Mouse (Mus musculus): ENCODE results near the gene Gm11639. TPM values are rescaled to one million over a fixed set of nuclear protein-coding genes. Genes with fewer than 3 reads are reported as not detected.

The Gm11639 gene
- polyA plus RNA-seq, 1 experiment from 2014 or later, result 0.01 TPM

- Histone ChIP-seq H3K27ac (peak overlapping the region; percentile 52; the same call in 1 of the 2 replicates), H3K36me3 (peaks cover 10% of the 10 kb centered on the region), H3K4me1 (peaks cover 16% of the 10 kb centered on the region), H3K27me3 (ENCODE audit: insufficient read depth, poor library complexity, severe bottlenecking) (no peaks in the 10 kb centered on the region), H3K9me3 (peaks cover 6% of the 10 kb centered on the region; the same call in 1 of the 2 replicates), H3K4me3 (no peak overlapping the region)
- WGBS, result 70% methylated on average over 5 of the region's 5 CpGs
- DNase-seq (ENCODE audit: low spot score), result peak; percentile 85
Measured at GRCm38 (mm10) chr11:104661106-104661505, 24.4 kb upstream of the Gm11639 start.

- Histone ChIP-seq H3K4me1 (peaks cover 11% of the 10 kb centered on the region), H3K27ac (peak overlapping the region; percentile 52; the same call in 1 of the 2 replicates), H3K9me3 (peaks cover 6% of the 10 kb centered on the region; the same call in 1 of the 2 replicates), H3K27me3 (ENCODE audit: insufficient read depth, poor library complexity, severe bottlenecking) (no peaks in the 10 kb centered on the region), H3K36me3 (peaks cover 10% of the 10 kb centered on the region), H3K4me3 (no peak overlapping the region)
- 70% methylated on average over 20 of the region's 20 CpGs for WGBS
- peak; percentile 76 for DNase-seq (ENCODE audit: low spot score)
Measured at GRCm38 (mm10) chr11:104661531-104662205, 23.8 kb upstream of the Gm11639 start.

- no peak for DNase-seq (ENCODE audit: low spot score)
- H3K4me1 ChIP-seq, result peaks cover 6% of the 10 kb centered on the region
- H3K27ac ChIP-seq, result peak overlapping the region; percentile 52; the same call in 1 of the 2 replicates
- H3K4me3 ChIP-seq, result no peak overlapping the region
- H3K36me3 ChIP-seq, result peaks cover 10% of the 10 kb centered on the region
- WGBS, result 82% methylated on average over 11 of the region's 11 CpGs
- no peaks in the 10 kb centered on the region for H3K27me3 ChIP-seq (ENCODE audit: insufficient read depth, poor library complexity, severe bottlenecking)
- peaks cover 6% of the 10 kb centered on the region; the same call in 1 of the 2 replicates for H3K9me3 ChIP-seq
Measured at GRCm38 (mm10) chr11:104662573-104662972, 22.9 kb upstream of the Gm11639 start.

GRCm38 (mm10) chr11:104663241-104663877 is 22.1 kb upstream of the Gm11639 start:
- WGBS, result 75% methylated on average over 6 of the region's 6 CpGs
- Histone ChIP-seq H3K27me3 (ENCODE audit: insufficient read depth, poor library complexity, severe bottlenecking) (no peaks in the 10 kb centered on the region), H3K9me3 (peaks cover 6% of the 10 kb centered on the region; the same call in 1 of the 2 replicates), H3K4me3 (no peak overlapping the region), H3K4me1 (peaks cover 6% of the 10 kb centered on the region), H3K36me3 (peaks cover 10% of the 10 kb centered on the region), H3K27ac (no peak overlapping the region)
- no peak for DNase-seq (ENCODE audit: low spot score)

- Histone ChIP-seq H3K36me3 (peaks cover 10% of the 10 kb centered on the region), H3K4me3 (no peak overlapping the region), H3K4me1 (peaks cover 6% of the 10 kb centered on the region), H3K27me3 (ENCODE audit: insufficient read depth, poor library complexity, severe bottlenecking) (no peaks in the 10 kb centered on the region), H3K27ac (no peak overlapping the region), H3K9me3 (peaks cover 6% of the 10 kb centered on the region; the same call in 1 of the 2 replicates)
- 67% methylated on average over 3 of the region's 3 CpGs for WGBS
- peak; percentile 68 for DNase-seq (ENCODE audit: low spot score)
Measured at GRCm38 (mm10) chr11:104663878-104664261, 21.6 kb upstream of the Gm11639 start.

GRCm38 (mm10) chr11:104664441-104664840 is 21.1 kb upstream of the Gm11639 start:
- Histone ChIP-seq H3K4me1 (peaks cover 6% of the 10 kb centered on the region), H3K27me3 (ENCODE audit: insufficient read depth, poor library complexity, severe bottlenecking) (no peaks in the 10 kb centered on the region), H3K9me3 (peaks cover 6% of the 10 kb centered on the region; the same call in 1 of the 2 replicates), H3K27ac (no peak overlapping the region), H3K36me3 (peaks cover 10% of the 10 kb centered on the region), H3K4me3 (no peak overlapping the region)
- peak; percentile 66 for DNase-seq (ENCODE audit: low spot score)

- Histone ChIP-seq H3K27ac (no peak overlapping the region), H3K27me3 (ENCODE audit: insufficient read depth, poor library complexity, severe bottlenecking) (no peaks in the 10 kb centered on the region), H3K4me1 (peaks cover 6% of the 10 kb centered on the region), H3K36me3 (no peaks in the 10 kb centered on the region), H3K9me3 (no peaks in the 10 kb centered on the region), H3K4me3 (no peak overlapping the region)
- no peak for DNase-seq (ENCODE audit: low spot score)
- WGBS, result 65% methylated on average over 5 of the region's 5 CpGs
Measured at GRCm38 (mm10) chr11:104667399-104667798, 18.1 kb upstream of the Gm11639 start.

GRCm38 (mm10) chr11:104673412-104673811 is 12.1 kb upstream of the Gm11639 start:
- no peak for DNase-seq (ENCODE audit: low spot score)
- Histone ChIP-seq H3K4me3 (no peak overlapping the region), H3K9me3 (no peaks in the 10 kb centered on the region), H3K4me1 (no peaks in the 10 kb centered on the region), H3K27me3 (ENCODE audit: insufficient read depth, poor library complexity, severe bottlenecking) (no peaks in the 10 kb centered on the region), H3K36me3 (no peaks in the 10 kb centered on the region), H3K27ac (no peak overlapping the region)
- WGBS, result 67% methylated on average over 4 of the region's 4 CpGs

- no peaks in the 10 kb centered on the region for H3K9me3 ChIP-seq
- WGBS, result 91% methylated on average over 11 of the region's 11 CpGs
Measured at GRCm38 (mm10) chr11:104674768-104675167, 10.7 kb upstream of the Gm11639 start.

GRCm38 (mm10) chr11:104693235-104693634 is 7.7 kb downstream of the Gm11639 start:
- Histone ChIP-seq H3K9me3 (no peaks in the 10 kb centered on the region), H3K36me3 (no peaks in the 10 kb centered on the region), H3K4me1 (no peaks in the 10 kb centered on the region), H3K27ac (no peak overlapping the region), H3K27me3 (ENCODE audit: insufficient read depth, poor library complexity, severe bottlenecking) (no peaks in the 10 kb centered on the region), H3K4me3 (no peak overlapping the region)
- WGBS, result 87% methylated on average over 6 of the region's 6 CpGs
- no peak for DNase-seq (ENCODE audit: low spot score)

More at GRCm38 (mm10) chr11:104674768-104675167, 10.7 kb upstream of the Gm11639 start:
- Histone ChIP-seq H3K36me3 (no peaks in the 10 kb centered on the region), H3K4me3 (no peak overlapping the region), H3K4me1 (no peaks in the 10 kb centered on the region), H3K27ac (no peak overlapping the region), H3K27me3 (ENCODE audit: insufficient read depth, poor library complexity, severe bottlenecking) (no peaks in the 10 kb centered on the region)
- DNase-seq (ENCODE audit: low spot score), result no peak

GRCm38 (mm10) chr11:104704097-104704496 is 18.6 kb downstream of the Gm11639 start:
- H3K4me1 ChIP-seq, result no peaks in the 10 kb centered on the region
- DNase-seq (ENCODE audit: low spot score), result no peak
- H3K36me3 ChIP-seq, result no peaks in the 10 kb centered on the region
- H3K9me3 ChIP-seq, result no peaks in the 10 kb centered on the region
- 71% methylated on average over 15 of the region's 15 CpGs for WGBS
- no peaks in the 10 kb centered on the region for H3K27me3 ChIP-seq (ENCODE audit: insufficient read depth, poor library complexity, severe bottlenecking)
- no peak overlapping the region for H3K4me3 ChIP-seq
- H3K27ac ChIP-seq, result no peak overlapping the region

GRCm38 (mm10) chr11:104707084-104707483 is 21.6 kb downstream of the Gm11639 start:
- H3K27me3 ChIP-seq (ENCODE audit: insufficient read depth, poor library complexity, severe bottlenecking), result no peaks in the 10 kb centered on the region
- no peaks in the 10 kb centered on the region for H3K36me3 ChIP-seq
- no peaks in the 10 kb centered on the region for H3K4me1 ChIP-seq
- DNase-seq (ENCODE audit: low spot score), result no peak
- H3K4me3 ChIP-seq, result no peak overlapping the region
- H3K27ac ChIP-seq, result no peak overlapping the region
- WGBS, result 68% methylated on average over 2 of the region's 2 CpGs
- no peaks in the 10 kb centered on the region for H3K9me3 ChIP-seq

- DNase-seq (ENCODE audit: low spot score), result no peak
- H3K27me3 ChIP-seq (ENCODE audit: insufficient read depth, poor library complexity, severe bottlenecking), result no peaks in the 10 kb centered on the region
- H3K9me3 ChIP-seq, result no peaks in the 10 kb centered on the region
- no peak overlapping the region for H3K4me3 ChIP-seq
- 82% methylated on average over 9 of the region's 9 CpGs for WGBS
- H3K4me1 ChIP-seq, result no peaks in the 10 kb centered on the region
- no peaks in the 10 kb centered on the region for H3K36me3 ChIP-seq
- no peak overlapping the region for H3K27ac ChIP-seq
Measured at GRCm38 (mm10) chr11:104744995-104745568, 59.6 kb downstream of the Gm11639 start.

All from heart, embryonic 10.5 days (tissue).